Mouse (Mus musculus) spleen, adult 10 weeks (tissue): Measurements from ENCODE around the gene Gm28897. TPM values are rescaled to one million over a fixed set of nuclear protein-coding genes. Genes with fewer than 3 reads are reported as not detected.

Source experiments
- polyA plus RNA-seq: library from polyadenylated mRNA; stranded (reverse); fragments of 350-450 nt; fragmentation: Illumina TruSeq; extraction: RNeasy Lipid Tissue Mini Kit (QIAGEN cat#74804); gene quantifications from one replicate; pipeline ENCODE4 v1.2.3, GENCODE M21; 2015; ENCODE audit warnings: low replicate concordance; ENCODE audit not compliant: insufficient read depth

The Gm28897 gene
- not detected for polyA plus RNA-seq

GRCm38 (mm10) chrY:80926695-80927094, at the start of gene Gm28897:
Gm28897 (plus strand) TSS chrY:80926995.

